Comparison of ENCODE assay signal across 11 mouse cellular contexts in genomic region chr8:122751342-122751741, GRCm38 (mm10). TPM values are rescaled to one million over a fixed set of nuclear protein-coding genes. Genes with fewer than 3 reads are reported as not detected.
DNase-seq lines count a peak whose midpoint lies in the region; ATAC-seq lines count a peak whose summit lies in the region.
"Had no signal": no experiment of that assay in that cellular context is flagged by ENCODE, and none has a peak within 500 bp of the region (broad histone marks: within the 10 kb centered on the region; RNA-seq: fewer than 3 reads in every experiment).

No protein-coding gene starts in this region.

- peak overlapping the region; percentile 42 for H3K9ac ChIP-seq in forebrain, embryonic 15.5 days (replicated peaks)
- H3K9ac ChIP-seq: embryonic facial prominence, embryonic 13.5 days; limb, embryonic 13.5 days had no signal

- peak overlapping the region; percentile 36 for H3K4me3 ChIP-seq in forebrain, embryonic 15.5 days
- H3K4me3 ChIP-seq: embryonic facial prominence, embryonic 13.5 days; limb, embryonic 13.5 days had no signal

- no peaks in the 10 kb centered on the region for H3K27me3 ChIP-seq in forebrain, embryonic 15.5 days

- H3K4me2 ChIP-seq in forebrain, embryonic 15.5 days (replicated peaks): peak overlapping the region; percentile 45
- H3K4me2 ChIP-seq: embryonic facial prominence, embryonic 13.5 days; limb, embryonic 13.5 days had no signal

- H3K27ac ChIP-seq in forebrain, embryonic 15.5 days (replicated peaks): peak overlapping the region; percentile 89
- H3K27ac ChIP-seq: embryonic facial prominence, embryonic 13.5 days; limb, embryonic 13.5 days had no signal

- DNase-seq in layer of hippocampus, postnatal 10 days (ENCODE audit: low spot score in 2 of 2): peak; percentile 62 to 70
- no peak for DNase-seq in layer of hippocampus, adult 8-10 months (ENCODE audit: low spot score in 2 of 2)
- DNase-seq in right cerebral cortex, postnatal 4 days: peak; percentile 66
- DNase-seq in right cerebral cortex, adult 2 months (ENCODE audit: low spot score in 2 of 2): no peak
- no peak for DNase-seq in spleen, postnatal 14 days (ENCODE audit: low spot score in 2 of 2)
- no peak for DNase-seq in adrenal gland, postnatal 36 days
- DNase-seq: adrenal gland, adult 2 months; spleen, adult 18-20 months had no signal

- 20% methylated on average over 5 of the region's 5 CpGs for WGBS in forebrain, embryonic 15.5 days

- ATAC-seq in forebrain, embryonic 15.5 days (replicated peaks): peak; percentile 83

- H3K36me3 ChIP-seq in forebrain, embryonic 15.5 days: no peaks in the 10 kb centered on the region
- H3K36me3 ChIP-seq: embryonic facial prominence, embryonic 13.5 days; limb, embryonic 13.5 days had no signal

- H3K4me1 ChIP-seq in forebrain, embryonic 15.5 days: peaks cover 64% of the 10 kb centered on the region

- no peaks in the 10 kb centered on the region for H3K9me3 ChIP-seq in forebrain, embryonic 15.5 days
- H3K9me3 ChIP-seq: embryonic facial prominence, embryonic 13.5 days; limb, embryonic 13.5 days had no signal

RNA-seq across cellular contexts. Expression of gene Acsf3, which starts 23.9 kb away (rescaled TPM):
- total RNA-seq in layer of hippocampus, postnatal 10 days (2021): 10 to 100 TPM; 15.7 to 16.3 TPM
- total RNA-seq in layer of hippocampus, adult 8-10 months (2022): 10 to 100 TPM; 21.9 to 26.7 (median 23.9) TPM
- 14.6 and 16.4 TPM in 2 replicates for polyA plus RNA-seq in forebrain, embryonic 15.5 days (2015; fragmentation: Nextera tagmentation; extraction: Ambion mirVana)
- 10 to 100 TPM; 41.1 TPM for total RNA-seq in adrenal gland, postnatal 36 days (2021)

RNA-seq across cellular contexts. Expression of gene Cbfa2t3, which starts 52.4 kb away (rescaled TPM):
- total RNA-seq in layer of hippocampus, postnatal 10 days (2021): 10 to 100 TPM; 23.4 to 25.7 TPM
- 10 to 100 TPM; 30.0 to 39.0 (median 37.0) TPM for total RNA-seq in layer of hippocampus, adult 8-10 months (2022)
- polyA plus RNA-seq in forebrain, embryonic 15.5 days (2015; fragmentation: Nextera tagmentation; extraction: Ambion mirVana): 13.2 and 14.0 TPM in 2 replicates
- 10 to 100 TPM in 1 of 2 experiments, 1 to 10 TPM in 1; 8.7 to 13.7 TPM for total RNA-seq in adrenal gland, postnatal 36 days (2021)

Comparison
In these comparisons a context has a peak if more than half of its experiments do, and no peak if none do; other contexts are left out.
1. DNase-seq: peak in layer of hippocampus, postnatal 10 days (2 of 2) and right cerebral cortex, postnatal 4 days (single experiment); none in layer of hippocampus, adult 8-10 months (0 of 2), right cerebral cortex, adult 2 months (0 of 2), spleen, postnatal 14 days (0 of 2) and adrenal gland, postnatal 36 days (0 of 2).